In genomic region chr7:128288923-128289544, GRCm38 (mm10) we compare ENCODE assay signal across 9 mouse cellular contexts. TPM values are rescaled to one million over a fixed set of nuclear protein-coding genes. Genes with fewer than 3 reads are reported as not detected.
DNase-seq lines count a peak whose midpoint lies in the region; ATAC-seq and TF ChIP-seq lines count a peak whose summit lies in the region.
"Had no signal": no experiment of that assay in that cellular context is flagged by ENCODE, and none has a peak within 500 bp of the region (broad histone marks: within the 10 kb centered on the region; RNA-seq: fewer than 3 reads in every experiment).

No protein-coding gene starts in this region.

- H3K27me3 ChIP-seq in forebrain, embryonic 11.5 days (ENCODE audit: control insufficient read depth, insufficient read depth, low read length) = no peaks in the 10 kb centered on the region
- no peaks in the 10 kb centered on the region for H3K27me3 ChIP-seq in forebrain, embryonic 15.5 days
- H3K27me3 ChIP-seq in thymus, adult 2 months (ENCODE audit: control insufficient read depth, insufficient read depth, low read length) = no peaks in the 10 kb centered on the region
- H3K27me3 ChIP-seq in limb, embryonic 11.5 days (ENCODE audit: control insufficient read depth, insufficient read depth, low read length) = no peaks in the 10 kb centered on the region
- no peaks in the 10 kb centered on the region for H3K27me3 ChIP-seq in stomach, embryonic 14.5 days (ENCODE audit: control insufficient read depth, insufficient read depth, low read length)
- H3K27me3 ChIP-seq: Patski had no signal

- peaks cover 2% of the 10 kb centered on the region; the same call in 1 of the 2 replicates for H3K4me1 ChIP-seq in forebrain, embryonic 11.5 days (replicated peaks; ENCODE audit: control insufficient read depth, insufficient read depth, low read length)
- H3K4me1 ChIP-seq in forebrain, embryonic 15.5 days = no peaks in the 10 kb centered on the region
- no peaks in the 10 kb centered on the region for H3K4me1 ChIP-seq in thymus, adult 2 months (replicated peaks; ENCODE audit: control insufficient read depth, insufficient read depth, low read length)
- H3K4me1 ChIP-seq in limb, embryonic 11.5 days (ENCODE audit: control insufficient read depth, insufficient read depth, low read length) = no peaks in the 10 kb centered on the region
- no peaks in the 10 kb centered on the region for H3K4me1 ChIP-seq in stomach, embryonic 14.5 days (ENCODE audit: control insufficient read depth, insufficient read depth, low read length)

- 0 out of 2 replicates have a peak, but pooled peaks have one; percentile 44 for ATAC-seq in forebrain, embryonic 11.5 days (replicated peaks; ENCODE audit: low FRiP score)
- no peak for ATAC-seq in forebrain, embryonic 15.5 days (replicated peaks)
- 0 out of 2 replicates have a peak, but pooled peaks have one; percentile 21 for ATAC-seq in limb, embryonic 11.5 days (ENCODE audit: insufficient number of reproducible peaks, low FRiP score, low TSS enrichment, low read depth)
- peak; percentile 86 for ATAC-seq in stomach, embryonic 14.5 days (ENCODE audit: insufficient number of reproducible peaks, insufficient read depth, low FRiP score, low read depth)
- ATAC-seq: Patski had no signal

- H3K9me3 ChIP-seq in forebrain, embryonic 11.5 days (ENCODE audit: control insufficient read depth, low read length) = no peaks in the 10 kb centered on the region
- H3K9me3 ChIP-seq in forebrain, embryonic 15.5 days = no peaks in the 10 kb centered on the region
- H3K9me3 ChIP-seq in limb, embryonic 11.5 days (ENCODE audit: control insufficient read depth, low read length) = no peaks in the 10 kb centered on the region
- no peaks in the 10 kb centered on the region for H3K9me3 ChIP-seq in stomach, embryonic 14.5 days (ENCODE audit: control insufficient read depth, low read depth, low read length)

- H3K27ac ChIP-seq in forebrain, embryonic 11.5 days (ENCODE audit: low read depth, low read length) = no peak overlapping the region
- H3K27ac ChIP-seq in forebrain, embryonic 15.5 days (replicated peaks) = no peak overlapping the region
- H3K27ac ChIP-seq in thymus, adult 2 months (ENCODE audit: control insufficient read depth, insufficient read depth, low read length) = no peak overlapping the region
- H3K27ac ChIP-seq in limb, embryonic 11.5 days (replicated peaks; ENCODE audit: low read depth, low read length) = no peak overlapping the region
- H3K27ac ChIP-seq in stomach, embryonic 14.5 days (ENCODE audit: low read length) = peak overlapping the region; percentile 64

- no peak overlapping the region for H3K9ac ChIP-seq in forebrain, embryonic 11.5 days (ENCODE audit: low read length)
- no peak overlapping the region for H3K9ac ChIP-seq in forebrain, embryonic 15.5 days (replicated peaks)
- H3K9ac ChIP-seq in limb, embryonic 11.5 days (ENCODE audit: low read length) = no peak overlapping the region
- no peak overlapping the region for H3K9ac ChIP-seq in stomach, embryonic 14.5 days (replicated peaks; ENCODE audit: low read depth, low read length)

- TF ChIP-seq CTCF in thymus, adult 2 months (IDR thresholded peaks at IDR 0.05; ENCODE audit: borderline replicate concordance, control insufficient read depth, extremely low read depth, insufficient read depth, low read length, poor library complexity) = 0 out of 2 replicates have a peak, but pooled peaks have one; percentile 28

- no peaks in the 10 kb centered on the region; the same call in 1 of the 2 replicates for H3K36me3 ChIP-seq in forebrain, embryonic 11.5 days (ENCODE audit: control insufficient read depth, insufficient read depth, low read length)
- peaks cover 11% of the 10 kb centered on the region; the same call in 1 of the 2 replicates for H3K36me3 ChIP-seq in forebrain, embryonic 15.5 days
- H3K36me3 ChIP-seq in thymus, adult 2 months (ENCODE audit: control insufficient read depth, insufficient read depth, low read length) = peaks cover 6% of the 10 kb centered on the region; the same call in 1 of the 2 replicates
- peaks cover 4% of the 10 kb centered on the region for H3K36me3 ChIP-seq in limb, embryonic 11.5 days (ENCODE audit: control insufficient read depth, insufficient read depth, low read length)
- H3K36me3 ChIP-seq in stomach, embryonic 14.5 days (ENCODE audit: control insufficient read depth, insufficient read depth, low read length) = peaks cover 25% of the 10 kb centered on the region; the same call in 1 of the 2 replicates

- no peak overlapping the region for H3K4me3 ChIP-seq in forebrain, embryonic 11.5 days (ENCODE audit: low read depth, low read length)
- no peak overlapping the region for H3K4me3 ChIP-seq in forebrain, embryonic 15.5 days
- no peak overlapping the region for H3K4me3 ChIP-seq in thymus, adult 2 months (ENCODE audit: control insufficient read depth, insufficient read depth, low read length)
- no peak overlapping the region for H3K4me3 ChIP-seq in limb, embryonic 11.5 days (ENCODE audit: low read depth, low read length)
- H3K4me3 ChIP-seq in stomach, embryonic 14.5 days (ENCODE audit: low read depth, low read length) = no peak overlapping the region

- H3K4me2 ChIP-seq in forebrain, embryonic 11.5 days (ENCODE audit: low read depth, low read length, severe bottlenecking) = no peak overlapping the region
- no peak overlapping the region for H3K4me2 ChIP-seq in forebrain, embryonic 15.5 days (replicated peaks)
- H3K4me2 ChIP-seq in limb, embryonic 11.5 days (ENCODE audit: low read depth, severe bottlenecking) = no peak overlapping the region
- no peak overlapping the region for H3K4me2 ChIP-seq in stomach, embryonic 14.5 days (replicated peaks; ENCODE audit: low read depth, low read length)

- WGBS in forebrain, embryonic 11.5 days = 26% methylated on average over 9 of the region's 9 CpGs
- 19% methylated on average over 9 of the region's 9 CpGs for WGBS in forebrain, embryonic 15.5 days
- 74% methylated on average over 9 of the region's 9 CpGs for WGBS in thymus, adult 2 months
- WGBS in limb, embryonic 11.5 days = 35% methylated on average over 9 of the region's 9 CpGs
- WGBS in stomach, embryonic 14.5 days = 21% methylated on average over 9 of the region's 9 CpGs

- no peak for TF ChIP-seq POLR2A in thymus, adult 2 months (IDR thresholded peaks at IDR 0.05; ENCODE audit: control insufficient read depth, extremely low read depth, insufficient read depth, low read length, poor library complexity)

- intact Hi-C loops in left cerebral cortex, postnatal 4 days (cut with DNase I) = no loop called here

- DNase-seq in forebrain, embryonic 11.5 days (ENCODE audit: low spot score) = peak; percentile 61
- no peak for DNase-seq in thymus, adult 2 months
- DNase-seq in thymus, postnatal 36 days = no peak
- DNase-seq in limb, embryonic 11.5 days (ENCODE audit: low spot score) = peak; percentile 35
- DNase-seq in left cerebral cortex, postnatal 4 days = no peak
- DNase-seq in kidney, postnatal 25 days = no peak

RNA-seq across cellular contexts. Expression of gene BC017158, which starts 8.9 kb away (rescaled TPM):
- polyA plus RNA-seq in forebrain, embryonic 11.5 days (2014; fragmentation: Nextera tagmentation; extraction: Ambion mirVana) = 23.8 and 24.9 TPM in 2 replicates
- 13.1 and 14.2 TPM in 2 replicates for polyA plus RNA-seq in forebrain, embryonic 15.5 days (2015; fragmentation: Nextera tagmentation; extraction: Ambion mirVana)
- 51.1 and 54.1 TPM in 2 replicates for polyA plus RNA-seq in thymus, adult 2 months (2012; rRNA removed)
- polyA plus RNA-seq in limb, embryonic 11.5 days (2014; fragmentation: Nextera tagmentation; extraction: Ambion mirVana) = 25.4 and 31.0 TPM in 2 replicates
- polyA plus RNA-seq in stomach, embryonic 14.5 days (2014; fragmentation: Nextera tagmentation; extraction: Ambion mirVana) = 36.8 and 42.8 TPM in 2 replicates
- 10 to 100 TPM; 23.4 to 27.8 TPM for total RNA-seq in left cerebral cortex, postnatal 4 days (2021)

RNA-seq across cellular contexts. Expression of gene Slc5a2, which starts 23.6 kb away (rescaled TPM):
- 0.35 TPM in 1 of 2 replicates, not detected in the other for polyA plus RNA-seq in forebrain, embryonic 11.5 days (2014; fragmentation: Nextera tagmentation; extraction: Ambion mirVana)
- not detected in 2 replicates for polyA plus RNA-seq in forebrain, embryonic 15.5 days (2015; fragmentation: Nextera tagmentation; extraction: Ambion mirVana)
- polyA plus RNA-seq in thymus, adult 2 months (2012; rRNA removed) = 0.29 and 0.67 TPM in 2 replicates
- not detected in 2 replicates for polyA plus RNA-seq in limb, embryonic 11.5 days (2014; fragmentation: Nextera tagmentation; extraction: Ambion mirVana)
- polyA plus RNA-seq in stomach, embryonic 14.5 days (2014; fragmentation: Nextera tagmentation; extraction: Ambion mirVana) = 1.00 and 2.5 TPM in 2 replicates
- total RNA-seq in left cerebral cortex, postnatal 4 days (2021) = not detected

RNA-seq across cellular contexts. Expression of gene Tgfb1i1, which starts 42.4 kb away (rescaled TPM):
- 34.1 and 35.5 TPM in 2 replicates for polyA plus RNA-seq in forebrain, embryonic 11.5 days (2014; fragmentation: Nextera tagmentation; extraction: Ambion mirVana)
- polyA plus RNA-seq in forebrain, embryonic 15.5 days (2015; fragmentation: Nextera tagmentation; extraction: Ambion mirVana) = 14.0 and 14.6 TPM in 2 replicates
- polyA plus RNA-seq in thymus, adult 2 months (2012; rRNA removed) = 21.0 and 25.4 TPM in 2 replicates
- 14.3 and 15.6 TPM in 2 replicates for polyA plus RNA-seq in limb, embryonic 11.5 days (2014; fragmentation: Nextera tagmentation; extraction: Ambion mirVana)
- polyA plus RNA-seq in stomach, embryonic 14.5 days (2014; fragmentation: Nextera tagmentation; extraction: Ambion mirVana) = 203 and 205 TPM in 2 replicates
- 10 to 100 TPM; 36.9 to 37.6 TPM for total RNA-seq in left cerebral cortex, postnatal 4 days (2021)

RNA-seq across cellular contexts. Expression of gene 9130023H24Rik, which starts 51.2 kb away (rescaled TPM):
- polyA plus RNA-seq in forebrain, embryonic 11.5 days (2014; fragmentation: Nextera tagmentation; extraction: Ambion mirVana) = 13.2 and 13.3 TPM in 2 replicates
- polyA plus RNA-seq in forebrain, embryonic 15.5 days (2015; fragmentation: Nextera tagmentation; extraction: Ambion mirVana) = 8.8 and 9.7 TPM in 2 replicates
- 2.4 and 2.5 TPM in 2 replicates for polyA plus RNA-seq in thymus, adult 2 months (2012; rRNA removed)
- polyA plus RNA-seq in limb, embryonic 11.5 days (2014; fragmentation: Nextera tagmentation; extraction: Ambion mirVana) = 10.2 and 11.4 TPM in 2 replicates
- 9.7 and 9.9 TPM in 2 replicates for polyA plus RNA-seq in stomach, embryonic 14.5 days (2014; fragmentation: Nextera tagmentation; extraction: Ambion mirVana)
- 1 to 10 TPM; 5.0 to 5.2 TPM for total RNA-seq in left cerebral cortex, postnatal 4 days (2021)

RNA-seq across cellular contexts. Expression of gene Armc5, which starts 51.9 kb away (rescaled TPM):
- 11.8 and 13.3 TPM in 2 replicates for polyA plus RNA-seq in forebrain, embryonic 11.5 days (2014; fragmentation: Nextera tagmentation; extraction: Ambion mirVana)
- polyA plus RNA-seq in forebrain, embryonic 15.5 days (2015; fragmentation: Nextera tagmentation; extraction: Ambion mirVana) = 11.0 and 12.0 TPM in 2 replicates
- 68.6 and 85.1 TPM in 2 replicates for polyA plus RNA-seq in thymus, adult 2 months (2012; rRNA removed)
- polyA plus RNA-seq in limb, embryonic 11.5 days (2014; fragmentation: Nextera tagmentation; extraction: Ambion mirVana) = 9.7 and 10.0 TPM in 2 replicates
- 11.5 and 12.2 TPM in 2 replicates for polyA plus RNA-seq in stomach, embryonic 14.5 days (2014; fragmentation: Nextera tagmentation; extraction: Ambion mirVana)
- 10 to 100 TPM; 10.3 to 11.2 TPM for total RNA-seq in left cerebral cortex, postnatal 4 days (2021)

Comparison
In these comparisons a context has a peak if more than half of its experiments do, and no peak if none do; other contexts are left out.
1. DNase-seq: peak in forebrain, embryonic 11.5 days (single experiment) and limb, embryonic 11.5 days (single experiment); none in thymus, adult 2 months (single experiment), thymus, postnatal 36 days (0 of 2), left cerebral cortex, postnatal 4 days (single experiment) and kidney, postnatal 25 days (0 of 2).